Mouse (Mus musculus): Measurements from ENCODE around the gene Slc31a1. TPM values are rescaled to one million over a fixed set of nuclear protein-coding genes. Genes with fewer than 3 reads are reported as not detected.

Slc31a1 gene
- total and polyA plus RNA-seq, 2 experiments from 2014 or later: 15.0 to 30.9 TPM

- no peak for TF ChIP-seq CTCF (IDR thresholded peaks at IDR 0.05)
- H3K36me3 ChIP-seq (ENCODE audit: insufficient read depth, low read length): peaks cover 35% of the 10 kb centered on the region
- no peak overlapping the region for H3K4me3 ChIP-seq (ENCODE audit: low read depth, low read length)
- DNase-seq (ENCODE audit: low spot score) (no peak), ATAC-seq (ENCODE audit: low FRiP score) (no peak)
- no peak overlapping the region for H3K4me2 ChIP-seq (ENCODE audit: low read depth, low read length, poor library complexity, severe bottlenecking)
- H3K27ac ChIP-seq (ENCODE audit: low read depth, low read length): no peak overlapping the region
- H3K27me3 ChIP-seq (ENCODE audit: insufficient read depth, low read length): no peaks in the 10 kb centered on the region
- no peaks in the 10 kb centered on the region for H3K9me3 ChIP-seq (ENCODE audit: low read length)
- H3K9ac ChIP-seq (replicated peaks; ENCODE audit: low read length, poor library complexity, severe bottlenecking): no peak overlapping the region
- H3K4me1 ChIP-seq (ENCODE audit: insufficient read depth, low read length): no peaks in the 10 kb centered on the region
- 86% methylated on average over 5 of the region's 5 CpGs for WGBS
These were observed 29.3 kb downstream of the Slc31a1 start for GRCm38 (mm10) chr4:62389592-62390512.

- peaks cover 49% of the 10 kb centered on the region for H3K36me3 ChIP-seq (ENCODE audit: insufficient read depth, low read length)
- no peak for TF ChIP-seq CTCF (IDR thresholded peaks at IDR 0.05)
- 93% methylated on average over 7 of the region's 7 CpGs for WGBS
These were observed 31.4 kb downstream of the Slc31a1 start for GRCm38 (mm10) chr4:62391892-62392291.

GRCm38 (mm10) chr4:62393459-62393858 lies 32.9 kb downstream of the Slc31a1 start:
- no peak for DNase-seq (ENCODE audit: low spot score)
- TF ChIP-seq CTCF (IDR thresholded peaks at IDR 0.05): no peak

More at GRCm38 (mm10) chr4:62391892-62392291, 31.4 kb downstream of the Slc31a1 start:
- ATAC-seq (ENCODE audit: low FRiP score): no peak
- no peak overlapping the region for H3K4me3 ChIP-seq (ENCODE audit: low read depth, low read length)
- DNase-seq (ENCODE audit: low spot score): no peak
- no peaks in the 10 kb centered on the region for H3K9me3 ChIP-seq (ENCODE audit: low read length)
- H3K4me2 ChIP-seq (ENCODE audit: low read depth, low read length, poor library complexity, severe bottlenecking): no peak overlapping the region
- H3K27me3 ChIP-seq (ENCODE audit: insufficient read depth, low read length): no peaks in the 10 kb centered on the region
- H3K4me1 ChIP-seq (ENCODE audit: insufficient read depth, low read length): no peaks in the 10 kb centered on the region
- no peak overlapping the region for H3K27ac ChIP-seq (ENCODE audit: low read depth, low read length)
- no peak overlapping the region for H3K9ac ChIP-seq (replicated peaks; ENCODE audit: low read length, poor library complexity, severe bottlenecking)

GRCm38 (mm10) chr4:62395806-62396205 lies 35.3 kb downstream of the Slc31a1 start:
- Histone ChIP-seq H3K4me1 (ENCODE audit: insufficient read depth, low read length) (no peaks in the 10 kb centered on the region), H3K4me3 (ENCODE audit: low read depth, low read length) (no peak overlapping the region), H3K36me3 (ENCODE audit: insufficient read depth, low read length) (peaks cover 52% of the 10 kb centered on the region), H3K4me2 (ENCODE audit: low read depth, low read length, poor library complexity, severe bottlenecking) (no peak overlapping the region), H3K27me3 (ENCODE audit: insufficient read depth, low read length) (no peaks in the 10 kb centered on the region), H3K9me3 (ENCODE audit: low read length) (no peaks in the 10 kb centered on the region), H3K9ac (replicated peaks; ENCODE audit: low read length, poor library complexity, severe bottlenecking) (no peak overlapping the region), H3K27ac (ENCODE audit: low read depth, low read length) (no peak overlapping the region)
- ATAC-seq (ENCODE audit: low FRiP score): no peak
- no peak for TF ChIP-seq CTCF (IDR thresholded peaks at IDR 0.05)
- DNase-seq (ENCODE audit: low spot score): no peak
- WGBS: 91% methylated on average over 1 of the region's 1 CpGs

More at GRCm38 (mm10) chr4:62393459-62393858, 32.9 kb downstream of the Slc31a1 start:
- Histone ChIP-seq H3K4me2 (ENCODE audit: low read depth, low read length, poor library complexity, severe bottlenecking) (no peak overlapping the region), H3K4me1 (ENCODE audit: insufficient read depth, low read length) (no peaks in the 10 kb centered on the region), H3K9ac (replicated peaks; ENCODE audit: low read length, poor library complexity, severe bottlenecking) (no peak overlapping the region), H3K4me3 (ENCODE audit: low read depth, low read length) (no peak overlapping the region), H3K9me3 (ENCODE audit: low read length) (no peaks in the 10 kb centered on the region), H3K36me3 (ENCODE audit: insufficient read depth, low read length) (peaks cover 58% of the 10 kb centered on the region), H3K27me3 (ENCODE audit: insufficient read depth, low read length) (no peaks in the 10 kb centered on the region), H3K27ac (ENCODE audit: low read depth, low read length) (no peak overlapping the region)
- no peak for ATAC-seq (ENCODE audit: low FRiP score)
- WGBS: 15% methylated on average over 6 of the region's 6 CpGs

GRCm38 (mm10) chr4:62397616-62398365 lies 37.3 kb downstream of the Slc31a1 start:
- no peak overlapping the region for H3K9ac ChIP-seq (replicated peaks; ENCODE audit: low read length, poor library complexity, severe bottlenecking)
- no peak for DNase-seq (ENCODE audit: low spot score)
- H3K4me1 ChIP-seq (ENCODE audit: insufficient read depth, low read length): no peaks in the 10 kb centered on the region
- no peaks in the 10 kb centered on the region for H3K27me3 ChIP-seq (ENCODE audit: insufficient read depth, low read length)
- H3K27ac ChIP-seq (ENCODE audit: low read depth, low read length): no peak overlapping the region
- H3K9me3 ChIP-seq (ENCODE audit: low read length): no peaks in the 10 kb centered on the region
- peaks cover 48% of the 10 kb centered on the region for H3K36me3 ChIP-seq (ENCODE audit: insufficient read depth, low read length)
- H3K4me2 ChIP-seq (ENCODE audit: low read depth, low read length, poor library complexity, severe bottlenecking): no peak overlapping the region
- TF ChIP-seq CTCF (IDR thresholded peaks at IDR 0.05): no peak
- WGBS: 82% methylated on average over 4 of the region's 4 CpGs
- ATAC-seq (ENCODE audit: low FRiP score): no peak
- H3K4me3 ChIP-seq (ENCODE audit: low read depth, low read length): no peak overlapping the region

GRCm38 (mm10) chr4:62398956-62399355 lies 38.4 kb downstream of the Slc31a1 start:
- Histone ChIP-seq H3K9me3 (ENCODE audit: low read length) (no peaks in the 10 kb centered on the region), H3K4me2 (ENCODE audit: low read depth, low read length, poor library complexity, severe bottlenecking) (no peak overlapping the region), H3K27me3 (ENCODE audit: insufficient read depth, low read length) (no peaks in the 10 kb centered on the region), H3K9ac (replicated peaks; ENCODE audit: low read length, poor library complexity, severe bottlenecking) (no peak overlapping the region), H3K4me1 (ENCODE audit: insufficient read depth, low read length) (no peaks in the 10 kb centered on the region), H3K4me3 (ENCODE audit: low read depth, low read length) (no peak overlapping the region), H3K36me3 (ENCODE audit: insufficient read depth, low read length) (peaks cover 45% of the 10 kb centered on the region), H3K27ac (ENCODE audit: low read depth, low read length) (no peak overlapping the region)
- no peak for TF ChIP-seq CTCF (IDR thresholded peaks at IDR 0.05)
- ATAC-seq (ENCODE audit: low FRiP score): no peak
- WGBS: 91% methylated on average over 3 of the region's 3 CpGs
- DNase-seq (ENCODE audit: low spot score): no peak
